Mouse (Mus musculus) R1 (cell line): ENCODE measurements around the gene Tmem233.

Experiments used
- DNase-seq: peaks from one replicate; pipeline ENCODE4 v3.0.0-alpha.2; 2018; ENCODE audit warnings: low read depth, low spot score

Gene Tmem233

GRCm38 (mm10) chr5:116004271-116004670, 78.8 kb downstream of the Tmem233 start:
- DNase-seq, result no peak

GRCm38 (mm10) chr5:116003825-116004224, 79.2 kb downstream of the Tmem233 start:
- DNase-seq, result no peak

- no peak for DNase-seq
Measured at GRCm38 (mm10) chr5:116003154-116003553, 79.9 kb downstream of the Tmem233 start.

GRCm38 (mm10) chr5:115997376-115997775, 85.7 kb downstream of the Tmem233 start:
- no peak for DNase-seq

GRCm38 (mm10) chr5:115994101-115994500, 88.9 kb downstream of the Tmem233 start:
- no peak for DNase-seq

GRCm38 (mm10) chr5:115991717-115992116, 91.3 kb downstream of the Tmem233 start:
- DNase-seq, result no peak
